Mouse (Mus musculus): ENCODE results near the gene 9130409I23Rik. TPM values are rescaled to one million over a fixed set of nuclear protein-coding genes. Genes with fewer than 3 reads are reported as not detected.

Gene 9130409I23Rik
- total RNA-seq (2023): not detected

DNA sequence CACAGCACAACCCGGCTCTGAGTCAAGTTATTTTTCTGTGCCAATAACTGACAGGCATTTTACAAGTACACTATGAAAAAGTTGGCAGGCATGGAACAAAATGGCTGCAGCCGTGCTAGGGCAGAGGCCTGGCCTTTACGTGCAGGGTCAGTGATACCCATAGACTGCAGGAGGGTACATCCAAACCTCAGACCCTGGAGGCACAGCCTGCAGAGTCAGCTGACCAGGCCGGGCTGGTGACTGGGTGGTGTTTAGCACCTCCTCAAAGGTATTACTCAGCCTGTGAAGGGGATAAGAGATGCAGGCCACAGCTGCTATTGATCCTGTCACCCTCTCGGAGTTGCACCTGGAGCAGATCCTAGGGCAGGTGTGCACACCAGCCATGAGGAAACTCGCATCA is at the start of gene 9130409I23Rik:
Gene 9130409I23Rik (plus strand): TSS at position 301 of the 400 bp plus-strand sequence.

DNA sequence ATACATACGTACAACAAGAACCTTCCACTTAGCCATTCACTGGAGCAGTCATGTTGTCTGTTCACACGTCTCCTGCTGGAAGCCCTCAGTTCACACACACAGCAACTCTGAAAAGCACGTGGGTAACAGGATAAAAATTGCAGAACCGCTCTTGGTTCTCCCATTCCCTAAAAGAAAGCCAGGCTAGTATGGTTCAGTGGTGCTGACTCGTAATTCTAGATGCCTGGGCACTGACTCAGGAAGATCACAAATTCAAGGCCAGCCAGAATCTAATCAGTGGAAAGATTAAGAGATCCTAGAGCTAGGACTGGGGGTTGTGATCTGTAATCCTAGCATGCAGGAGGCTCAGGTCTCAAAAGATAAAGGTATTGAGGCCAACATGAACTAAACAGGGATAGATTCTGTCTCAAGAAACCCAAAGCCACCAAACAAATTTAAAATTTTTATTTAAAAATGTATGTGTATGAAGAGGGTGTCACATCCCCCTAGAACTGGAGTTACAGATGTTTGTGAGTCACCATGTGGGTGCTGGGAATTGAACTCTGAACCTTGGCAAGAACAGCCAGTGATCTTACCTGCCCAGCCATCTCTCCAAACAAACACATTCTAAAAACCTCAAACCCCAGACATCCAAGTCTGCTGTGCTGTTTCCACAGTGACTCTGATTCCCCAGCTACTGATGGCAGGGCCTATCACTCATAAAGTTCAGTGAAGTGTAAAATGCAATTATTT is 30.1 kb upstream of the 9130409I23Rik start, which contains the start of gene Ephx1:
Gene Ephx1 (minus strand): TSS at position 149 of the 732 bp plus-strand sequence.

Other genes starting within 250 kb of the 9130409I23Rik start
- gene H3f3a, start 237.3 kb upstream of the 9130409I23Rik start, total RNA-seq (2023): 1,000 to 10,000 TPM; 1,595 to 1,745 TPM
- gene Sde2, start 200.1 kb upstream of the 9130409I23Rik start, total RNA-seq (2023): 10 to 100 TPM; 59.2 to 61.2 TPM
- gene Lefty2, start 158.1 kb upstream of the 9130409I23Rik start, total RNA-seq (2023): not detected
- gene Pycr2, start 146.9 kb upstream of the 9130409I23Rik start, total RNA-seq (2023): 10 to 100 TPM; 16.5 to 17.3 TPM
- gene Lefty1, start 116.2 kb upstream of the 9130409I23Rik start, total RNA-seq (2023): under 1 TPM; 0.42 to 0.49 TPM
- gene Tmem63a, start 108.9 kb upstream of the 9130409I23Rik start, total RNA-seq (2023): 10 to 100 TPM; 66.0 to 69.7 TPM
- gene Ephx1, start 30.3 kb upstream of the 9130409I23Rik start, total RNA-seq (2023): 1 to 10 TPM in 1 of 2 experiments, under 1 TPM in 1; 0.84 to 1.7 TPM
- 10 to 100 TPM in 1 of 2 experiments, 1 to 10 TPM in 1; 8.9 to 12.2 TPM for gene Nvl, start 93.0 kb downstream of the 9130409I23Rik start, total RNA-seq (2023)
- 10 to 100 TPM; 31.0 to 39.6 TPM for gene Cnih4, start 93.5 kb downstream of the 9130409I23Rik start, total RNA-seq (2023)
- gene Wdr26, start 160.8 kb downstream of the 9130409I23Rik start, total RNA-seq (2023): 100 to 1,000 TPM; 223 to 237 TPM

Data from neutrophil, adult 59 days (primary cell).